Mouse (Mus musculus) kidney, embryonic 14.5 days (tissue): ENCODE measurements around the gene Plod1. TPM values are rescaled to one million over a fixed set of nuclear protein-coding genes. Genes with fewer than 3 reads are reported as not detected.
A peak's percentile ranks its signal among the peaks of the same experiment; 100 is the strongest.

ENCODE experiments used
- ATAC-seq: fragments of 200-750 bp; cut with Nextera tagmentation; 2 replicates; pipeline ENCODE4 v1.8.0; 2017; ENCODE audit warnings: moderate number of reproducible peaks, mild to moderate bottlenecking, moderate TSS enrichment, moderate library complexity; ENCODE audit not compliant: low FRiP score, low TSS enrichment
- H3K27ac ChIP-seq: fragments of 300-500 bp; sonication (generic); 2 replicates; pipeline ENCODE4 v1.5.1; 2014; ENCODE audit warnings: low read depth, mild to moderate bottlenecking, low read length, moderate library complexity, mixed read lengths
- H3K27me3 ChIP-seq: fragments of 300-500 bp; sonication (generic); 2 replicates; pipeline ENCODE4 v1.6.1; 2014; ENCODE audit warnings: mild to moderate bottlenecking, low read length; ENCODE audit not compliant: control insufficient read depth, insufficient read depth
- H3K36me3 ChIP-seq: fragments of 300-500 bp; sonication (generic); 2 replicates; pipeline ENCODE4 v1.6.1; 2014; ENCODE audit warnings: low read length, mixed read lengths; ENCODE audit not compliant: control insufficient read depth, insufficient read depth
- H3K4me1 ChIP-seq: fragments of 300-500 bp; sonication (generic); 2 replicates; pipeline ENCODE4 v1.6.1; 2014; ENCODE audit warnings: low read length, mixed read lengths; ENCODE audit not compliant: control insufficient read depth, insufficient read depth
- H3K4me2 ChIP-seq: fragments of 300-500 bp; sonication (generic); replicated peaks from 2 replicates; pipeline ENCODE4 v1.6.1; 2014; ENCODE audit warnings: low read depth, mild to moderate bottlenecking, low read length
- H3K4me3 ChIP-seq: fragments of 300-500 bp; sonication (generic); 2 replicates; pipeline ENCODE4 v1.5.1; 2014; ENCODE audit warnings: mild to moderate bottlenecking, low read length
- H3K9ac ChIP-seq: fragments of 300-500 bp; sonication (generic); 2 replicates; pipeline ENCODE4 v1.6.1; 2014; ENCODE audit warnings: low read depth, mild to moderate bottlenecking, low read length, moderate library complexity
- H3K9me3 ChIP-seq: fragments of 300-500 bp; sonication (generic); 2 replicates; pipeline ENCODE4 v1.6.1; 2016; ENCODE audit warnings: low read length; ENCODE audit not compliant: control insufficient read depth
- whole genome bisulfite sequencing: fragments of 180-500 bp; shearing (Covaris S2); extraction: QIAGEN DNeasy Blood & Tissue Kit; methylation state at CpG from one replicate; pipeline ENCODE4 v1.1.7; 2014; 5-methylcytosine and 5-hydroxymethylcytosine counted together
- polyA plus RNA-seq: library from polyadenylated mRNA; unstranded; fragments of >200 nt; fragmentation: Nextera tagmentation; extraction: Ambion mirVana; gene quantifications from 2 replicates; pipeline ENCODE4 v1.2.1, GENCODE M21; 2014

Plod1 gene
- polyA plus RNA-seq = 28.5 and 40.7 TPM in 2 replicates

DNA sequence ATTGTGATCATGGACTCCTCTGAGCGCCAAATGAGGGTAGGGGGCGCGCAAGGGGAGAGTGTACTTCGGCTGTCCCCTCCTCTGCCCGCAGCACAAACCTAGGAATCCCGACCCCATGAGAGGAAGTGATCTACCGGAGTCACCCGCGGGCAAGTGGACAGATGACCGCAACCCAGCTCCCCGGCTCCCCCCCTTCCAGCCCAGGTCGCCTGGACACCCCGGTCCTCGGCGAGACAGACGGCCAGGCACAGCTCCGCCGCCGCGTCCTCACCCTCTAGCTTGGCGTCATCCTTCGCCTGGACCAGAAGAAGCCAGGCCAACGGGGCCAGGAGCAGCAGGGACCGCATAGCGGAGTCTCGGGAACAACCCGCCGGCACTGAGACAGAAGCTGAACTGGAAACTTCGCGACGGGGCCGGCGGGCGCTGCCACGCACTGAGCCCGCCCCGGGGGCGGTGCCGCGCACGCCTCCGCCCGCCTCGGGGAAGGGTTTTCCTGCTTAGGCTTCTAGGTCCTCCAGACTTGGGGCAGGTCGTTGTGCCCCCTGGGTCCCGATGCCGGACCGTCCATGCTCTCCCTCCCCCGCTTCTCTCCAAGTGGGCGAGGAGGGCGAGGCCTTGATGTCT is at the start of gene Plod1:
Gene Plod1 (minus strand): TSS at position 437 of the 624 bp plus-strand sequence.
- Histone ChIP-seq H3K4me1 (peaks cover 22% of the 10 kb centered on the region), H3K36me3 (0 out of 2 replicates have a peak, but pooled peaks cover under 1% of the 10 kb centered on the region), H3K9ac (peak within 1 kb of the TSS; percentile 77), H3K27ac (peak within 1 kb of the TSS; percentile 62; the same call in 1 of the 2 replicates), H3K4me2 (peak within 1 kb of the TSS; percentile 84), H3K27me3 (no peaks in the 10 kb centered on the region), H3K9me3 (no peaks in the 10 kb centered on the region), H3K4me3 (peak within 1 kb of the TSS; percentile 72)
- peak; percentile 67 for ATAC-seq
- under 1% methylated on average over 51 of the region's 51 CpGs for WGBS

DNA sequence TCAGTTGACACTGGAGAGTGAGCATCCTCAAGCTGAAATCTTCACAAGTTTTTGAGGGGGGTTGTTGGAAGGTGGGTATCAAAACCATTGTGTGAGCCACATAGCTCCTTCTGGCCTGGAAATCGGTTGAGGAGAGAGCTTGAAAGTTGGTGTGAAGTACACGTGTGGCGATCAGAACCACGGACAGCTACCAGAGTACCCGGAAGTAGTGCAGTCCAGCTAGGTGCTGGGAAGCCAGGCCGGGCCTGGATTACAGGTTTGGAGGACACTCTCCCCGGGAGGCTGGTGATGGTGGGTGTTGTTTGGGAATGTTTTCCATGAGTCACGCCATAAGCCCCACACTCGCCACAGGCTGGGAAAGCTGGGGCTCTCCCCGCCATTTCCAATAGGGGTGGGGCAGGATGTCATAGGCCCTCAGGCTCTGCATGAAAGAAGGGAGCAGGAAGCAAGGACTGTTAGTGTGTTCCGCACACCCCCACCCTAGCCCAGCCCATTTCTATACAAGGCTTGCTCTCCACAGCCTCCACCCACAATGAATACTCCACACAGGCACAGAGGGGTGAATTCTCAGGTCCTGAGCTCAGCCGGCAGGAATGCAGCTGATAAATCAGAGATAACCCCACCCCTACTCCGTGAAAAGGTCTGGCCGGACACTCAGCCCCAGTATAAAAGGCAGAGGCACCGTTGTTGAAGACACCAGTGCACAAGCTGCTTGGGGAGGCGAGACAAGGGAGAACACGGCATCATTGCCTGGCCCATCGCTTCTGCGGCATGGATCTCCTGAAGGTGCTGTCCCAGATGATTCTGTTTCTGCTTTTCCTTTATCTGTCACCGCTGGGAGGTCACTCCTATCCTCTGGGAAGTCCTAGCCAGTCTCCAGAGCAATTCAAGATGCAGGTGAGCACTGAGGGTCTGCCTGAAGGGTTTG is 48.9 kb upstream of the Plod1 start, which contains the start of gene Nppb:
Gene Nppb (plus strand): TSS at position 584 of the 928 bp plus-strand sequence.
- peak; percentile 57; the same call in 1 of the 2 replicates for ATAC-seq

DNA sequence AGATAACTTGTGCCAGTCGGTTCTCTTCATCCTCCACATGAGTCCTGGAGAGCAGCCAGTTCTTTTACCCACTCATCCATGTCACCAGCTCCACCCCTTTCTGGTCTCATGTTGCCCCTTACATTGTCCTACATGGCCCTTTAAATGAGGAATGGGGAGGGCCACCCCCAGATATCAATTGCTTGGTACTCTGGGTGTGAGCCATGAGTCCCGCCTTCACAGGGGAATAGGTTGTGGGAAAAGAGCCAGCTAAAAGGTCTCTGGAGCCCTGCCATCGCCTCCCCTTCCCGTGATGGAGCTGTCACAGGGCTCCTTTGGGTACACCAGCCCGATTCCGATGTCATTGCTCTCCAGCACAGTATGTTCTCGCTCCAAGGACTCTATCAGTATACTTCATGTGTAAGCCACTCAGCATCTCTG is 42.9 kb upstream of the Plod1 start:
- H3K9me3 ChIP-seq = no peaks in the 10 kb centered on the region
- H3K27ac ChIP-seq = no peak overlapping the region
- ATAC-seq = no peak
- H3K4me2 ChIP-seq = no peak overlapping the region
- WGBS = 77% methylated on average over 7 of the region's 7 CpGs
- no peak overlapping the region for H3K9ac ChIP-seq
- no peaks in the 10 kb centered on the region for H3K4me1 ChIP-seq
- no peak overlapping the region for H3K4me3 ChIP-seq
- H3K27me3 ChIP-seq = no peaks in the 10 kb centered on the region
- no peaks in the 10 kb centered on the region for H3K36me3 ChIP-seq

More for the DNA sequence above, 48.9 kb upstream of the Plod1 start, which contains the start of gene Nppb:
- Histone ChIP-seq H3K36me3 (no peaks in the 10 kb centered on the region), H3K27me3 (no peaks in the 10 kb centered on the region), H3K9me3 (no peaks in the 10 kb centered on the region), H3K4me1 (no peaks in the 10 kb centered on the region), H3K4me3 (no peak within 1 kb of the TSS), H3K4me2 (no peak within 1 kb of the TSS), H3K9ac (no peak within 1 kb of the TSS), H3K27ac (no peak within 1 kb of the TSS)
- WGBS = 35% methylated on average over 20 of the region's 20 CpGs

DNA sequence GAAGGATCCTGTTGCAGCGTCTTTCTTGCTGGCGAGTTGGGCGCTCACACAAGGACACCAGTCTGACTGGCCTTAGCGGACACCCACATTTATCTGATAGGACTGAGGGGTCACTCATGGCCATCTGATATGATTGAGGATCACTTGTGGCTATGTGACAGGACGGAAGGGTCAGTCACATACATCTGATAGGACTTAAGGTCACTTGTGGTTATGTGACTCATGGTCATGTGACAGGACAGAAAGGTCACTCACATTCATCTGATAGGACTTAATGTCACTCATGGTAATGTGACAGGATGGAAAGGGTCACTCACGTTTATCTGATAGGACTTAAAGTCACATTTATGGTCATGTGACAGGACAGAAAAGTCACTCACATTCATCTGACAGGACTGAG is 41.8 kb upstream of the Plod1 start:
- H3K4me2 ChIP-seq = no peak overlapping the region
- ATAC-seq = no peak
- WGBS = 89% methylated on average over 6 of the region's 6 CpGs
- no peak overlapping the region for H3K9ac ChIP-seq
- no peaks in the 10 kb centered on the region for H3K9me3 ChIP-seq
- no peaks in the 10 kb centered on the region for H3K36me3 ChIP-seq
- no peaks in the 10 kb centered on the region for H3K4me1 ChIP-seq
- no peaks in the 10 kb centered on the region for H3K27me3 ChIP-seq
- H3K4me3 ChIP-seq = no peak overlapping the region
- H3K27ac ChIP-seq = no peak overlapping the region

DNA sequence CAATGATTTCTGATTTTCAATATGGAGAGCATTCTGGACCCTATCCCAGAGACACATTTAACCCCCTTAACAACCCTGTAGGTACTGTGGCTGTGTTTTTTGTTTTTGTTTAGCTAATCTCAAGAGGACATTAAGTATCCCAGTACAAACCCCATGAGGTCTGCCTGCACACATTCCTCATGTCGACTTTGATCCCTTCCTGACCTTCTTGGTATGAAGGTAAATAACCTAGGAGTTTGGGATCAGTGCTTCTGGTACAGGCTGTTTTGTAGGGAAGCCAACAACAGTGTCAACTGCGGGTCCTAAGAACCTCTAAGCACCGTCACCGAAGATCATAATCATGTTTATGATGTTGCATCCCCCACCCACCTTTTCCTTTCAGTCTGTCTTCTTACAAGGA is 41.2 kb upstream of the Plod1 start:
- no peak overlapping the region for H3K4me3 ChIP-seq

DNA sequence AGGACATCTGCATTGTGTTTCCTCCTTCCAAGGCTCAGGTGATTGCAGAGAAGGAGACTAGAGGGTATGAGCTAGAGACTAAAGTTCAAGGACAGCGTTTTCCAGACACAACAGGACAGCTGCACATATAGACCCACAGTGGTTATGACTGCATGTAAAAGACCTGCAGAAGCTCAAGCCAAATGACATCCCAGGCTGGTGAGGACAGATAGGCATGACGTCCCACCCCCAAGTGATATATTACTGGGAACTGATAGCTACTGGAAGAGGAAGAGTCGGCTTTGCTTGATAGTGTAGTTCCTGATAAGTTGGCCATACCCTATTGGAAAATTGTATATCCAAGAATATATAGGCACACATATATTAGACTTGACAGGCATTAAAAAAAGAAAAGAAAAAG is 39.7 kb upstream of the Plod1 start:
- Histone ChIP-seq H3K27ac (no peak overlapping the region), H3K27me3 (no peaks in the 10 kb centered on the region), H3K9me3 (no peaks in the 10 kb centered on the region), H3K36me3 (no peaks in the 10 kb centered on the region), H3K4me1 (no peaks in the 10 kb centered on the region), H3K9ac (no peak overlapping the region), H3K4me2 (no peak overlapping the region), H3K4me3 (no peak overlapping the region)
- no peak for ATAC-seq
- WGBS = 83% methylated on average over 3 of the region's 3 CpGs

More for the DNA sequence above, 41.2 kb upstream of the Plod1 start:
- no peaks in the 10 kb centered on the region for H3K9me3 ChIP-seq
- no peak overlapping the region for H3K9ac ChIP-seq
- H3K27ac ChIP-seq = no peak overlapping the region
- no peaks in the 10 kb centered on the region for H3K27me3 ChIP-seq
- no peak for ATAC-seq
- WGBS = 84% methylated on average over 4 of the region's 4 CpGs
- no peaks in the 10 kb centered on the region for H3K36me3 ChIP-seq
- H3K4me1 ChIP-seq = no peaks in the 10 kb centered on the region
- no peak overlapping the region for H3K4me2 ChIP-seq

DNA sequence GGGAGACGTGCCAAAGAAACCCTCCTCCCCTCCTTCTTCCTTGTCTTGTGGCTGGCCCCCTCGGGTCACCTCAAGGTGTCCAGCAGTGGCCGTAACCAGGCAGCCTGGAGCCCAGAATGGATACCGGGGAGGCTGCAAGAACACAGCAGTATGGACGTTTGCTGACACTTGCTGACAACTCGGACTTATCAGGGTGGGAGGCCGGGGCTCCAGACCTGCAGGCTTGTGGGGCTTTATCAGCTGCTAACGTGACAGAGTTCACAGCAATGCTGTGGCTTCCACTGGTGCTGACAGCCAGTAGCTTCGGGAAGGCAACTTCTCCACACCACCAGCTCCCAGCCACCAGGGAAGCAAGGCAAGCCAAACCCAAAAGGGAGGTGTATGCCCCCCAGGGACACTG is 32.8 kb upstream of the Plod1 start:
- no peak for ATAC-seq
- Histone ChIP-seq H3K9me3 (no peaks in the 10 kb centered on the region), H3K4me1 (no peaks in the 10 kb centered on the region), H3K9ac (no peak overlapping the region), H3K27ac (no peak overlapping the region), H3K36me3 (no peaks in the 10 kb centered on the region), H3K27me3 (no peaks in the 10 kb centered on the region), H3K4me3 (no peak overlapping the region), H3K4me2 (no peak overlapping the region)
- 61% methylated on average over 9 of the region's 9 CpGs for WGBS

DNA sequence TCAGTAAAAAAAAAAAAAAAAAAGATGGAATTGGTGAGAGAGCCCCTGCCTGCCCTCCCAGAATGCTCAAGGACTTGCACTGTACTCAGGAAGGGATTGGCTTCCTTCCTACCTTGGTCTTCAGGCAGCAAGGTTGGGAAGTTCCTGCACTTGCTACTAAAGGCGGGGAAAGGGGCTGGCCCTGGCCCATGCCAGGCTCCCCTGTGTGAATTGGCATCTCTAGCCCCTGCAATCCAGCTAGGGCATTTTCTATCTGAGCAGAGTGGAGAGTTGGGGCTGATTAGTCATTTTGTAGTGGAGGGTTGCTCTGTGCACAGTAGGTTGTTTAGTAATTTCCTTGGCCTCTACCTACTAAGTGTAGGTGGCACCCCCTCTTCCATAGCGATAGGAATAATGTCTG is 32.2 kb upstream of the Plod1 start:
- H3K27me3 ChIP-seq = no peaks in the 10 kb centered on the region
- WGBS = 79% methylated on average over 2 of the region's 2 CpGs

DNA sequence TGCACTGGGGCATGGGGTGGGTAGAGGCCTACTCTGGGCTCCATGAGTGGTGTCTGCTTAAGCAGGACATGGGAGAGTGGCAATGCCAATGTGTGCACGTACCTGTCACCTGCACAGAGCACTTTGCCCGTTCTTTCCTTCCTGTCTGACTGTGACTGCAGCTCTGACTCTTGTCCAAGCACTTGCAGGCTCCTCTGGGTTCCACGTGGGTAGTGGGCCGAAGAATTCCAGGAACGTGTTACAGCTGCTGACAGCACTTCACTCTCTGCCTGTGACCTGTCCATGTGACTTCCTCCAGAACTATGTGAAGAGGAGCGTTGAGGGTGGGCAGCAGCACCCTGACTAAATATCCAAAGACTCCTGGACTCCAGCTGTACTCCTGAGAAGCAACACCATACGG is 29.1 kb upstream of the Plod1 start:
- WGBS = 68% methylated on average over 7 of the region's 7 CpGs
- Histone ChIP-seq H3K9me3 (no peaks in the 10 kb centered on the region), H3K9ac (no peak overlapping the region), H3K36me3 (no peaks in the 10 kb centered on the region), H3K27me3 (no peaks in the 10 kb centered on the region), H3K27ac (no peak overlapping the region), H3K4me2 (no peak overlapping the region), H3K4me1 (no peaks in the 10 kb centered on the region), H3K4me3 (no peak overlapping the region)
- no peak for ATAC-seq

More for the DNA sequence above, 32.2 kb upstream of the Plod1 start:
- Histone ChIP-seq H3K27ac (no peak overlapping the region), H3K36me3 (no peaks in the 10 kb centered on the region), H3K4me2 (no peak overlapping the region), H3K4me1 (no peaks in the 10 kb centered on the region), H3K9ac (no peak overlapping the region), H3K4me3 (no peak overlapping the region), H3K9me3 (no peaks in the 10 kb centered on the region)
- ATAC-seq = no peak
